Mouse (Mus musculus) myocyte (in vitro differentiated cells): Measurements from ENCODE around the gene Col4a1.

Experiments used
- E2F4 ChIP-seq: IDR thresholded peaks from one replicate; pipeline ENCODE4 v1.6.1; 2011; ENCODE audit warnings: mild to moderate bottlenecking, control low read depth, moderate library complexity; ENCODE audit not compliant: insufficient read depth
- MAX ChIP-seq: IDR thresholded peaks from one replicate; pipeline ENCODE4 v1.6.1; 2011; ENCODE audit warnings: low read depth, mild to moderate bottlenecking, control low read depth
- MYOD1 ChIP-seq, 3 experiments: IDR thresholded peaks; one replicate each; pipeline ENCODE4 v1.6.1; 2011; ENCODE audit warnings: control low read depth in 2 of 3, low read depth in 2 of 3, mild to moderate bottlenecking in 2 of 3, moderate library complexity in 1 of 3; ENCODE audit not compliant: insufficient read length in 2 of 3, control insufficient read depth in 1 of 3
- MYOG ChIP-seq, 3 experiments: IDR thresholded peaks; one replicate each; pipeline ENCODE4 v1.6.1; 2011; ENCODE audit warnings: control low read depth in 2 of 3, low read depth in 2 of 3, mild to moderate bottlenecking in 2 of 3; ENCODE audit not compliant: insufficient read length in 2 of 3, control insufficient read depth in 1 of 3, insufficient read depth in 1 of 3
- POLR2A ChIP-seq: IDR thresholded peaks from one replicate; pipeline ENCODE4 v1.6.1; 2011; ENCODE audit warnings: low read depth, mild to moderate bottlenecking, control low read depth, moderate library complexity; ENCODE audit not compliant: insufficient read length
- POLR2AphosphoS2 ChIP-seq: IDR thresholded peaks from one replicate; pipeline ENCODE4 v1.6.1; 2011; ENCODE audit warnings: low read depth, control low read depth; ENCODE audit not compliant: insufficient read length
- TCF12 ChIP-seq: IDR thresholded peaks from one replicate; pipeline ENCODE4 v1.6.1; 2011; ENCODE audit warnings: mild to moderate bottlenecking, control low read depth; ENCODE audit not compliant: poor library complexity, insufficient read depth, severe bottlenecking
- TCF3 ChIP-seq: IDR thresholded peaks from one replicate; pipeline ENCODE4 v1.6.1; 2011; ENCODE audit warnings: low read depth, control low read depth; ENCODE audit not compliant: insufficient read length
- USF1 ChIP-seq: IDR thresholded peaks from one replicate; pipeline ENCODE4 v1.6.1; 2011; ENCODE audit warnings: low read depth, mild to moderate bottlenecking, control low read depth, moderate library complexity

DNA sequence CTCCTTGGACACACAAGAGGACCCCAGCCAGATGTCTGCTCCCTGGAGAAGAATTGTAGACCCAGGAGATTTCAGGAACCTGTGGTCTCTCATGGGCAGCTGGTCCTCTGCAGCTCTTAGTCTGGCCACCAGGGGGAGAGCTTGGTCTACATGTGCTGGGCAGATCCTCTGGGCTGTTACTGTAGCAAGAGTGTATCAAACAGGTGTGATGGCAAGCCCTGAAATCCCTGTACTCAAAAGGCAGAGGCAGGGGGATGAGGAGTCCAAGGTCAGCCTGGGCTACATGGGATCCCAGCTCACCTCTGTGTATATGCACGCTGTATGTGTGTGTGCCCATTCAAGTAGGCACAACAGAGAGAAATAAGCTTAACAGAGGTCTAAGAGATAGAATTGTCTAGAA lies 59.1 kb downstream of the Col4a1 start:
- no peak for TF ChIP-seq POLR2A
- TF ChIP-seq E2F4: no peak
- no peak for TF ChIP-seq USF1
- TF ChIP-seq TCF12: no peak
- no peak for TF ChIP-seq TCF3
- peak in 2 of 3 experiments; percentile 55 to 71 for TF ChIP-seq MYOD1 (IDR thresholded peaks at IDR 0.05; ENCODE audit: control insufficient read depth in 1 of 3, insufficient read length in 2 of 3, low read depth in 2 of 3)
- no peak for TF ChIP-seq POLR2AphosphoS2
- peak in 1 of 3 experiments; percentile 35 for TF ChIP-seq MYOG (IDR thresholded peaks at IDR 0.05; ENCODE audit: control insufficient read depth in 1 of 3, insufficient read depth in 1 of 3, insufficient read length in 2 of 3, low read depth in 2 of 3)
- TF ChIP-seq MAX: no peak
